Mouse (Mus musculus) neural tube, embryonic 14.5 days (tissue): ENCODE data around the gene Psenen. TPM values are rescaled to one million over a fixed set of nuclear protein-coding genes. Genes with fewer than 3 reads are reported as not detected.

Experiments
- ATAC-seq: fragments of 200-750 bp; cut with Nextera tagmentation; 2 replicates; pipeline ENCODE4 v1.8.0; 2017; ENCODE audit warnings: low read depth, mild to moderate bottlenecking, moderate TSS enrichment, moderate library complexity
- H3K27ac ChIP-seq: fragments of 300-500 bp; sonication (generic); 2 replicates; pipeline ENCODE4 v1.5.1; 2014; ENCODE audit warnings: low read depth, mild to moderate bottlenecking, control low read depth, low read length, moderate library complexity, mixed read lengths
- H3K27me3 ChIP-seq: fragments of 300-500 bp; sonication (generic); 2 replicates; pipeline ENCODE4 v1.6.1; 2014; ENCODE audit warnings: low read length; ENCODE audit not compliant: control insufficient read depth, insufficient read depth
- H3K36me3 ChIP-seq: fragments of 300-500 bp; sonication (generic); 2 replicates; pipeline ENCODE4 v1.6.1; 2014; ENCODE audit warnings: low read length, mixed read lengths; ENCODE audit not compliant: control insufficient read depth, insufficient read depth
- H3K4me1 ChIP-seq: fragments of 300-500 bp; sonication (generic); 2 replicates; pipeline ENCODE4 v1.6.1; 2014; ENCODE audit warnings: low read length; ENCODE audit not compliant: control insufficient read depth, insufficient read depth
- H3K4me2 ChIP-seq: fragments of 300-500 bp; sonication (generic); 2 replicates; pipeline ENCODE4 v1.6.1; 2014; ENCODE audit warnings: mild to moderate bottlenecking, low read depth, low read length, control low read depth
- H3K4me3 ChIP-seq: fragments of 300-500 bp; sonication (generic); 2 replicates; pipeline ENCODE4 v1.5.1; 2014; ENCODE audit warnings: low read depth, low read length, control low read depth, mixed read lengths
- H3K9ac ChIP-seq: fragments of 300-500 bp; sonication (generic); replicated peaks from 2 replicates; pipeline ENCODE4 v1.6.1; 2014; ENCODE audit warnings: low read depth, mild to moderate bottlenecking, control low read depth, low read length, mixed read lengths
- H3K9me3 ChIP-seq: fragments of 300-500 bp; sonication (generic); 2 replicates; pipeline ENCODE4 v1.6.1; 2016; ENCODE audit warnings: low read length; ENCODE audit not compliant: control insufficient read depth
- WGBS: fragments of 180-500 bp; shearing (Covaris S2); extraction: QIAGEN DNeasy Blood & Tissue Kit; methylation state at CpG from one replicate; pipeline ENCODE4 v1.1.7; 2014; 5-methylcytosine and 5-hydroxymethylcytosine counted together
- polyA plus RNA-seq: library from polyadenylated mRNA; unstranded; fragments of >200 nt; fragmentation: Nextera tagmentation; extraction: Ambion mirVana; gene quantifications from 2 replicates; pipeline ENCODE4 v1.2.1, GENCODE M21; 2014

Gene Psenen
- polyA plus RNA-seq, 1 experiment from 2014 or later, result 126 TPM

GRCm38 (mm10) chr7:30552102-30553020 lies 11.1 kb downstream of the Psenen start, which contains the start of the genes Hspb6 and Proser3:
Gene Hspb6, plus strand, starts transcription at chr7:30552178.
Gene Proser3, minus strand, starts transcription at chr7:30552299.
- Histone ChIP-seq H3K36me3 (peaks cover 27% of the 10 kb centered on the region; the same call in 1 of the 2 replicates), H3K4me1 (peaks cover 13% of the 10 kb centered on the region), H3K27me3 (no peaks in the 10 kb centered on the region), H3K27ac (peak within 1 kb of the TSS; percentile 76), H3K4me3 (peak within 1 kb of the TSS; percentile 48), H3K4me2 (peak within 1 kb of the TSS; percentile 92), H3K9ac (peak within 1 kb of the TSS; percentile 54), H3K9me3 (no peaks in the 10 kb centered on the region)
- ATAC-seq, result peak; percentile 95
- under 1% methylated on average over 44 of the region's 44 CpGs for WGBS

GRCm38 (mm10) chr7:30551445-30552101 lies 11.9 kb downstream of the Psenen start:
- Histone ChIP-seq H3K4me2 (peak overlapping the region; percentile 92), H3K27ac (peak overlapping the region; percentile 76), H3K9me3 (no peaks in the 10 kb centered on the region), H3K9ac (peak overlapping the region; percentile 54), H3K36me3 (peaks cover 20% of the 10 kb centered on the region; the same call in 1 of the 2 replicates), H3K4me1 (peaks cover 13% of the 10 kb centered on the region), H3K27me3 (no peaks in the 10 kb centered on the region), H3K4me3 (peak overlapping the region; percentile 48)
- 2% methylated on average over 10 of the region's 10 CpGs for WGBS
- ATAC-seq, result peak; percentile 71

DNA sequence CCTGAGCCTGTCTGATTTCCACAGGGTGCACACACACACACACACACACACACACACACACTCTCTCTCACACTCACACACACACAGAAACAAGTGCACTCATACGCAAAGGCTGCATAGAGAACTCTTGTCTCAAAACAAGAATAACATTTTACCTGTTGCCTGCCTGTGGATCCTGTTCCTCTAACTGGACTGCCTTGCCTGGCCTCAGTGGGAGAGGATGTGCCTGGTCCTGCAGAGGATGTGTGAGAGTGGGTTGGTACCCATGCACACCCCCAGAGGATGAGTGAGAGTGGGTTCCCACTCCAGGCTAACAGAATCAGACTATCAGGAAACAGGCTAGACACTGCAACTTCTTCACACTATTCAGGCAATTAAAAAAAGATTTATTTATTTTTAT lies 12.8 kb downstream of the Psenen start:
- WGBS, result 100% methylated on average over 1 of the region's 1 CpGs
- no peak for ATAC-seq

DNA sequence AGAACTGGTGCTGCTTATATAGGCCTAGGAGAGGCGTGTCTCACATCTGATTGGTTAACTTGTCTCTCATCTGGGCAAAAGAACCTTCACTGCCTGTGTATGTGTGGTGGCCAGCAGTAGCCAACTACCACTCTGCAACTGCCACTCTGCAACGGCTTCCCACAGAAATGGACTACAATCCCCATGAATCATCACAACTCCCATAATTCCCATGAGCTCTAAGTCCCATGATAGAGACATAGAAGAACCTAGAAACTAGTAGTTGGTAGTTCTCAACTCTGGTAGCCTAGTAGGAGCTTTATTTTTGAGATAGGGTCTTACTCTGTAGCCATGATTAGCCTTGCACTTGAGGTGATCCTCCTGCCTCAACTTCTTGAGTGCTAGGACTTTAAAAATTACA lies 13.5 kb downstream of the Psenen start:
- ATAC-seq, result no peak
- H3K4me2 ChIP-seq, result no peak overlapping the region
- no peak overlapping the region for H3K27ac ChIP-seq
- no peak overlapping the region for H3K4me3 ChIP-seq
- peaks cover 13% of the 10 kb centered on the region; the same call in 1 of the 2 replicates for H3K36me3 ChIP-seq
- WGBS, result 88% methylated on average over 2 of the region's 2 CpGs
- no peaks in the 10 kb centered on the region for H3K27me3 ChIP-seq
- H3K4me1 ChIP-seq, result peaks cover 13% of the 10 kb centered on the region
- no peak overlapping the region for H3K9ac ChIP-seq
- H3K9me3 ChIP-seq, result no peaks in the 10 kb centered on the region

More for the DNA sequence above, 12.8 kb downstream of the Psenen start:
- H3K4me1 ChIP-seq, result peaks cover 13% of the 10 kb centered on the region
- no peak overlapping the region for H3K9ac ChIP-seq
- peaks cover 20% of the 10 kb centered on the region; the same call in 1 of the 2 replicates for H3K36me3 ChIP-seq
- H3K9me3 ChIP-seq, result no peaks in the 10 kb centered on the region
- H3K4me2 ChIP-seq, result no peak overlapping the region
- H3K27ac ChIP-seq, result no peak overlapping the region
- H3K27me3 ChIP-seq, result no peaks in the 10 kb centered on the region
- no peak overlapping the region for H3K4me3 ChIP-seq

DNA sequence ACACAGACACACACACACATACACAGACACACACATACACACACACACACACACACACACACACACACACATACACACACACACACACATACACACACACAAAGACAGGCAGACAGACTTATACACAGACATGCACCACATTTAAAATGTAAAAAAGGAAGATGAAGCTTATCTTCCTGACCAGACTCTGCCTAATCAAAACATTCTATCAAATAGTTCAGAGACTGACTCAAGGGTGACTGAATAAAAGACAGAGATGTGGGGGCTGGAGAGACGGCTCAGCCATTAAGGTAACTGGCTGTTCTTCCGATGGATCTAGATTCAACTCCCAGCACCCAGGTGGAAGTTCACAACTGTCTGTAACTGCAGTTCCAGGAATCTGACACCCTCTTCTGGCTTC lies 19.1 kb downstream of the Psenen start:
- no peak for ATAC-seq
- Histone ChIP-seq H3K27me3 (no peaks in the 10 kb centered on the region), H3K4me1 (no peaks in the 10 kb centered on the region), H3K4me3 (no peak overlapping the region), H3K36me3 (peaks cover 17% of the 10 kb centered on the region), H3K4me2 (no peak overlapping the region), H3K27ac (no peak overlapping the region), H3K9ac (no peak overlapping the region), H3K9me3 (no peaks in the 10 kb centered on the region)
- WGBS, result 92% methylated on average over 2 of the region's 2 CpGs

DNA sequence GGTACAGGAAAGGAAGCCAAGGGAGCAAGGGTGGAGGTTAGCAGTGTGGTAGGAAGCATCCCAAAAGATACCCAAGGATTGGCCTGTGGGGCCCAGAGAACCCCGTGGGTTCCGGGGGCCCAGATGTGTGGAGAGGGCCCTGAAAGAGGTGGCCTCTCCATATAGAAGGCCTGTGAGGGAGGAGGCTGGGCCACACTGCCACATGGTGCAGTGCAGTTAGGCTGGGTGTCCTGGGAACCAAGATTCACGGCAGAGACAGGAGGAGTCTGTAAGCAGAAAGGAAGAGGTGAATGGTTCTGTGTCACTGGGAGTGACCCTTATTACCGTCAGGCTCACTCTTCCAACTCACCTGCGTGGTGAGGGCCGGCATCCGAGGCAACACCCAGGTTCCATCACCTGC lies 22.9 kb downstream of the Psenen start:
- H3K9ac ChIP-seq, result no peak overlapping the region
- no peak for ATAC-seq
- no peak overlapping the region for H3K4me3 ChIP-seq
- H3K9me3 ChIP-seq, result no peaks in the 10 kb centered on the region
- H3K27me3 ChIP-seq, result no peaks in the 10 kb centered on the region
- peaks cover 4% of the 10 kb centered on the region for H3K4me1 ChIP-seq
- H3K36me3 ChIP-seq, result peaks cover 12% of the 10 kb centered on the region; the same call in 1 of the 2 replicates
- 87% methylated on average over 7 of the region's 7 CpGs for WGBS
- H3K4me2 ChIP-seq, result no peak overlapping the region
- H3K27ac ChIP-seq, result no peak overlapping the region

DNA sequence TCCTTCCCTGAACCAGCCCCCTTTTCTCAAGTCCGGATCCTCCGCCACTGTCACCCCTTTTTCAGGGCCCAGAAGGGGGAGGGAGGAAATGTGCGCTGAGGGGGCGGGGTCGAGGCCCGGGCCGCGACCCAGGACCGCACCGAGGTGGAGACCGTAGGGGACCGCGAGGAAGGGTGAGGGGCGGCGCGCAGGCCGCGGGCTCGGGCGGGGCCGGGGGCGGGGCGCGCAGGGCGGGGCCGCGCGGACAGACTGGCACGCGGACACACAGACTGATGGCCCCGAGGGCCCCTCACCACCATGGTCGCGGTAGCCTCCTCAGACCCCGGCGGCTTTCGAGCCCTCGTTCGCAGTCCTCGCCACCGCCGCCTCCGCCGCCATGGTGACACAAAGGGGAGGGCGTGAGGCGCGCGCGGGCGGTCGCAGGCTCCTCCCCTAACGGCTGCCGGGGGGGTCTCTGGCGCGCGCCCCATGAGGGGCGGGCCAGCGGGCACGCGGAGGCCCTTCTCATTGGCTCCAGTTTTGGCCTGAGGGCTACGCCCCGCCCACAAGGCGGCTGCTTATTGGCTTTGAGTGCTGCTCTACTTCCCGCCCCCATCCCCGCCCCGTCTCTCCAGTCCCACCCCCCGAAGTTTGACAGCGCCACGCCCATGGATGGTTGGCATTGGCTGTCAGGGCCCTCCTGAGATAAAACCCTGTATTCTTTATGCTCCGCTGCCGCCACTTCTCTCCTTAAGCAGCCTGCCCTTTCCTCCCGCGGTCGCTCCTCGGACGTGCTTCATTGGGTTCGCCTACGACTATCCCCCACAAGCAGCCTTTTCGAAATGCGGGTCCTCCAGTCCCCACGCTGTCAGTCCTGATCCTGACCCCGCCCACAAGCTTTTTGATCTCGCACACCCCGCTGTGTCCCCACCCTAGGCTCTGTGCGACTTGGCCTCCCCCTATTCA lies 28.5 kb downstream of the Psenen start, which contains the start of gene Arhgap33:
Gene Arhgap33, minus strand, starts transcription at position 428 of the 945 bp plus-strand sequence.
- Histone ChIP-seq H3K27ac (peak within 1 kb of the TSS; percentile 90), H3K36me3 (peaks cover 26% of the 10 kb centered on the region), H3K27me3 (no peaks in the 10 kb centered on the region), H3K9ac (peak within 1 kb of the TSS; percentile 95), H3K4me1 (peaks cover 34% of the 10 kb centered on the region), H3K4me3 (peak within 1 kb of the TSS; percentile 92), H3K4me2 (peak within 1 kb of the TSS; percentile 86), H3K9me3 (no peaks in the 10 kb centered on the region)
- ATAC-seq, result peak; percentile 91
- 1% methylated on average over 65 of the region's 84 CpGs for WGBS

GRCm38 (mm10) chr7:30533941-30534632 lies 29.3 kb downstream of the Psenen start:
- ATAC-seq, result peak; percentile 55
- WGBS, result 3% methylated on average over 23 of the region's 26 CpGs
- Histone ChIP-seq H3K27ac (peak overlapping the region; percentile 90), H3K27me3 (no peaks in the 10 kb centered on the region), H3K4me1 (peaks cover 34% of the 10 kb centered on the region), H3K4me2 (peak overlapping the region; percentile 86), H3K4me3 (peak overlapping the region; percentile 92), H3K9me3 (no peaks in the 10 kb centered on the region), H3K36me3 (peaks cover 35% of the 10 kb centered on the region), H3K9ac (peak overlapping the region; percentile 95)
